20 mouse cellular contexts compared by ENCODE assay signal in the genomic region with DNA sequence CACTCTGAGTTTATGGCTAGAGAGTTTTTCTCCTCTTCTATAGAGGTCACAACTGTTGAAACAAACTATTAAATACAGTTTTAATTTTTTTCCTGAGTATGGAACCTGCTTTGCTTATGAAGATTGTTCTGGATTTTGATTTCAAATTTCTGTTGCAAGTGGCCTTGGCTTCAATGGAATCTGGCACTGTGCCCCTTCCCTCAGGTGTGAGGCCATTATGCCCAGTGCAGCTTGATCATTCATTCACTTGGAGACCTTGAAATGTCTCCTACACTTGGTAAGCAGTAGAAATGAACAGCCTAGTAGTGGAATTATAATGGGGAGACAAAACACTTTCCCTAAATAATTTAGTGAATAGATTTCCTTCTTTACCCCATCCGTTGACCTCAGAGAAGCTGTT.
DNase-seq lines count a peak whose midpoint lies in the region; ATAC-seq and TF ChIP-seq lines count a peak whose summit lies in the region.
"Had no signal": no experiment of that assay in that cellular context is flagged by ENCODE, and none has a peak within 500 bp of the region (broad histone marks: within the 10 kb centered on the region; RNA-seq: fewer than 3 reads in every experiment).

No protein-coding gene starts in this region.

- H3K27me3 ChIP-seq in hindbrain, embryonic 14.5 days (ENCODE audit: control insufficient read depth, insufficient read depth, low read length), result no peaks in the 10 kb centered on the region
- H3K27me3 ChIP-seq in hindbrain, embryonic 12.5 days, result no peaks in the 10 kb centered on the region
- H3K27me3 ChIP-seq in thymus, adult 2 months (ENCODE audit: control insufficient read depth, insufficient read depth, low read length), result no peaks in the 10 kb centered on the region
- H3K27me3 ChIP-seq: CH12.LX; embryonic facial prominence, embryonic 13.5 days; forebrain, embryonic 12.5 days; heart, embryonic 15.5 days; Patski had no signal

- TF ChIP-seq POLR2A in thymus, adult 2 months (IDR thresholded peaks at IDR 0.05; ENCODE audit: control insufficient read depth, extremely low read depth, insufficient read depth, low read length, poor library complexity), result no peak

- H3K9me3 ChIP-seq in hindbrain, embryonic 14.5 days (ENCODE audit: control insufficient read depth, low read length), result no peaks in the 10 kb centered on the region
- H3K9me3 ChIP-seq in hindbrain, embryonic 12.5 days (replicated peaks), result no peaks in the 10 kb centered on the region
- H3K9me3 ChIP-seq: embryonic facial prominence, embryonic 13.5 days; forebrain, embryonic 12.5 days; heart, embryonic 15.5 days had no signal

- peaks cover 4% of the 10 kb centered on the region; the same call in 1 of the 2 replicates for H3K4me1 ChIP-seq in hindbrain, embryonic 14.5 days (replicated peaks; ENCODE audit: control insufficient read depth, insufficient read depth, low read length)
- H3K4me1 ChIP-seq in hindbrain, embryonic 12.5 days, result no peaks in the 10 kb centered on the region
- no peaks in the 10 kb centered on the region for H3K4me1 ChIP-seq in thymus, adult 2 months (replicated peaks; ENCODE audit: control insufficient read depth, insufficient read depth, low read length)
- H3K4me1 ChIP-seq: embryonic facial prominence, embryonic 13.5 days; forebrain, embryonic 12.5 days; heart, embryonic 15.5 days had no signal

- DNase-seq in cerebellum, postnatal 10 days, result peak; percentile 70 to 73
- no peak for DNase-seq in cerebellum, adult 11 months
- DNase-seq in hindbrain, embryonic 14.5 days (ENCODE audit: low spot score), result no peak
- DNase-seq in adrenal gland, adult 2 months, result peak; percentile 9
- DNase-seq in adrenal gland, postnatal 14 days, result peak; percentile 28
- no peak for DNase-seq in spleen, adult 12 weeks (ENCODE audit: low spot score)
- no peak for DNase-seq in thymus, adult 2 months
- DNase-seq: heart, adult 2 months; heart, postnatal 14 days; kidney, adult 11 months; kidney, adult 9 months had no signal

- H3K9ac ChIP-seq in hindbrain, embryonic 14.5 days, result no peak overlapping the region
- H3K9ac ChIP-seq in hindbrain, embryonic 12.5 days, result no peak overlapping the region
- H3K9ac ChIP-seq: embryonic facial prominence, embryonic 13.5 days; forebrain, embryonic 12.5 days; heart, embryonic 15.5 days had no signal

- no peaks in the 10 kb centered on the region for H3K36me3 ChIP-seq in hindbrain, embryonic 14.5 days (replicated peaks; ENCODE audit: control insufficient read depth, insufficient read depth)
- no peaks in the 10 kb centered on the region for H3K36me3 ChIP-seq in hindbrain, embryonic 12.5 days
- no peaks in the 10 kb centered on the region for H3K36me3 ChIP-seq in thymus, adult 2 months (ENCODE audit: control insufficient read depth, insufficient read depth, low read length)
- H3K36me3 ChIP-seq: embryonic facial prominence, embryonic 13.5 days; forebrain, embryonic 12.5 days; heart, embryonic 15.5 days had no signal

- ATAC-seq in hindbrain, embryonic 14.5 days (ENCODE audit: low FRiP score), result no peak
- no peak for ATAC-seq in hindbrain, embryonic 12.5 days (ENCODE audit: low FRiP score)
- ATAC-seq: activated CD4-positive, CD25-positive, alpha-beta regulatory T cell, adult 4 months; Patski had no signal

- TF ChIP-seq CTCF in thymus, adult 2 months (IDR thresholded peaks at IDR 0.05; ENCODE audit: borderline replicate concordance, control insufficient read depth, extremely low read depth, insufficient read depth, low read length, poor library complexity), result no peak

- H3K27ac ChIP-seq in hindbrain, embryonic 14.5 days, result 0 out of 2 replicates have a peak overlapping the region, but pooled peaks have one; percentile 43
- H3K27ac ChIP-seq in hindbrain, embryonic 12.5 days, result no peak overlapping the region
- no peak overlapping the region for H3K27ac ChIP-seq in thymus, adult 2 months (ENCODE audit: control insufficient read depth, insufficient read depth, low read length)
- H3K27ac ChIP-seq: embryonic facial prominence, embryonic 13.5 days; forebrain, embryonic 12.5 days; heart, adult 2 months; heart, embryonic 15.5 days; hindbrain, postnatal 0 days had no signal

- no peak overlapping the region for H3K4me3 ChIP-seq in hindbrain, embryonic 14.5 days (replicated peaks; ENCODE audit: low read length)
- no peak overlapping the region for H3K4me3 ChIP-seq in hindbrain, embryonic 12.5 days
- H3K4me3 ChIP-seq in thymus, adult 2 months (ENCODE audit: control insufficient read depth, insufficient read depth, low read length), result no peak overlapping the region
- H3K4me3 ChIP-seq: embryonic facial prominence, embryonic 13.5 days; forebrain, embryonic 12.5 days; heart, adult 2 months; heart, embryonic 15.5 days had no signal

- WGBS in hindbrain, embryonic 14.5 days, result 94% methylated on average over 1 of the region's 1 CpGs
- 93% methylated on average over 1 of the region's 1 CpGs for WGBS in hindbrain, embryonic 12.5 days
- WGBS in thymus, adult 2 months, result 98% methylated on average over 1 of the region's 1 CpGs

- no peak overlapping the region for H3K4me2 ChIP-seq in hindbrain, embryonic 14.5 days (replicated peaks)
- H3K4me2 ChIP-seq in hindbrain, embryonic 12.5 days (replicated peaks), result no peak overlapping the region
- H3K4me2 ChIP-seq: embryonic facial prominence, embryonic 13.5 days; forebrain, embryonic 12.5 days; heart, embryonic 11.5 days; heart, embryonic 15.5 days had no signal

Comparison
In these comparisons a context has a peak if more than half of its experiments do, and no peak if none do; other contexts are left out.
1. DNase-seq: peak in cerebellum, postnatal 10 days (2 of 2), adrenal gland, adult 2 months (single experiment) and adrenal gland, postnatal 14 days (single experiment); none in cerebellum, adult 11 months (single experiment), hindbrain, embryonic 14.5 days (single experiment), spleen, adult 12 weeks (single experiment) and thymus, adult 2 months (single experiment).